Mouse (Mus musculus) right cerebral cortex, postnatal 25 days (tissue): ENCODE results near the gene Tln1.

Experiments used
- DNase-seq: peaks from one replicate; pipeline ENCODE4 v3.0.0; 2022

The Tln1 gene

GRCm38 (mm10) chr4:43546375-43547047, 16.0 kb downstream of the Tln1 start:
- no peak for DNase-seq

- DNase-seq: no peak
Observed at GRCm38 (mm10) chr4:43542044-43542443, 20.4 kb downstream of the Tln1 start.

- DNase-seq: no peak
Observed at GRCm38 (mm10) chr4:43536031-43536430, 26.5 kb downstream of the Tln1 start.

DNA sequence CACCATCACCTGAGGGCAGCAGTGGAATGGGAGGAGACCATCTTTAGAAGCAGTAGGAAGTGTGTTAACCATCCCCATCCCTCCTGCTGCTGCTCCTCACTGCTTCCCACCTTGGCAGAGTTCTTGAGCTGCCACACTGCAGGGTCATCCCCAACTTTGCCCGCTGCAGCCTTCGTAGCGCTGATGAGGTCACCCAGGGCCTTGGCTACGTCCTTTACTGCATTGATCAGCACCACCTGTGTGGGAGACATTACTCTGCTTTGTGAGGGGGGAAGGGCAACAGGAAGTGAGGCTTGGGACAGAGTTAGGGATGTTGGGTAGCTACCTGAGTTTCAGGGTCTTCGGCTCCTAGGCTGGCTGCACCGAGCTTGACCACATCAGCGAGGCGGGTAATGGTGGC, 26.9 kb downstream of the Tln1 start:
- no peak for DNase-seq

- DNase-seq: no peak
Observed at GRCm38 (mm10) chr4:43533270-43533669, 29.2 kb downstream of the Tln1 start.

- peak; percentile 52 for DNase-seq
Observed at GRCm38 (mm10) chr4:43530581-43530980, 31.9 kb downstream of the Tln1 start.

DNA sequence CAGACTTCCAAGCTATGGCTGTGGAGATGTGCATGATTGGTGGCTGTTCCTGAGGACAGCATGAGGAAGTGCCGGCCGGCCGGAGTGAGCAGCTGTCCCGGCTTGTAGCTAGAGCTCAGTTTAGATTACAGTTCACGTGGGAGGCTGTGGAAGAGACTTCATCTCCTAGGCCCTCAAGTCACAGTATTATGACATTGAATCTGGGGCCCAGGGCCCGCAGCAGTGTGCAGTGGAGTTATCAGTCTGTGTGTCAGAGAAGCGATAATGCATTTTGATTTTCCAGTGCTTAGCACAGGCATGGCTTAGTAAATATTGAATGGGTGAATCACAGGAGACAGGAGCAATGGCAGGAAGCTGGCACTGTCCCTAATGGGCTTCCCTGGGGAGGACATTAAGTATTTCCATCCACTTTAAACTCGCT, 32.4 kb downstream of the Tln1 start:
- no peak for DNase-seq

GRCm38 (mm10) chr4:43528487-43528886, 34.0 kb downstream of the Tln1 start:
- no peak for DNase-seq

DNA sequence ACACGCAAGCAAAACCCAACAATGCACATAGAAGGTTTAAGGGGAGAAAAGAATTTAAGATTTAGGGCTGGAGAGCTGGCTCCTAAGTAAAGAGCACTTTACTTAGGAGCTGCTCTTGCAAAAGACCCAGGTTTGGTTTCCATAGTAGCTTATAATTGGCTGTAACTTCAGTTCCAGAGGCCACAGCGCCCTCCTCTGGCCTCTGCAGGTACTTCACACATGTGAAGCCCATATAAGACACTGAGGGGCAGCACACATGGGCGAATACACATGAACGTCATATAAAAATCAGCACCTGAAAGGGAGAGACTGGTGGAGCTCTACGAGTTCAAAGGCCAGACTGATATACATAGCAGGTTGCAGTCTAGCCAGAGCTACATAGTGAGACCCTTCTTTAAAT, 34.6 kb downstream of the Tln1 start:
- no peak for DNase-seq

DNA sequence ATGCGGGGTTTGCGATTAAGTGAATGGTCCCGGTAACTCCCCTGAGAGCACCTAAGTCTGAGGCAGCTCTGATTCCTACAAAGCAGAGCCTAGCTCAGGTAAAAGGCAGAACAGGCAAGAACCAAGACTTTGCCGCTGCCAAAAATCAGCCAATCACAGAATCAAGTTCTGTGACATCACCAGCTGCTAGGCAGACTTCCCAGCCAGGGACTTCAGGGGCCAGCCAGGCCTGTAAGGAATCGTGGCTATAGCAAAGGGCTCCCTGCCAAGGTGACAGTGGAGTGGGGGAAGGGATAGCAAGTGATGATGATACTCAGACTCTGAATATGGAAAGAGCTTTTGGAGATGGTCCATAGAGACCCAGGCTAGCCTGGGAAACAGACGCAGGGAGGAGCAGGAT, 42.5 kb downstream of the Tln1 start:
- peak; percentile 83 for DNase-seq

- DNase-seq: no peak
Observed at GRCm38 (mm10) chr4:43519551-43519950, 42.9 kb downstream of the Tln1 start.

- DNase-seq: no peak
Observed at GRCm38 (mm10) chr4:43515764-43516708, 46.5 kb downstream of the Tln1 start.

- DNase-seq: no peak
Observed at GRCm38 (mm10) chr4:43513791-43514190, 48.7 kb downstream of the Tln1 start.

DNA sequence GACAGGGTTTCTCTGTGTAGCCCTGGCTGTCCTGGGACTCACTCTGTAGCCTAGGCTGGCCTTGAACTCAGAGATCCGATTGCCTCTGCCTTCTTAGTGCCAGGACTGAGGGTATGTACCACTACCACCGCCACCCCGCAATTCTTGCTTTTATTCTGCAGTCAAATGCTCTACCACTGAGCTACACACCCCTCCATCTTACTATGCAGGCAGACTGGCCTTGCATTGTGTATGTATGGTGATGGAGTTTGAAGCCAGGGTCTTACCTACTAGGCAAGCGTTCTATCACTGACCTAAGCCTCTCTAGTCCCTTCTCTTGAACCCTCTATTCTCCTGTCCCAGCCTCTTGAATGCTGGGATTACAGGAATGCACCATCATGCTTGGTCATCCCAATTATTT, 49.2 kb downstream of the Tln1 start:
- DNase-seq: no peak

DNA sequence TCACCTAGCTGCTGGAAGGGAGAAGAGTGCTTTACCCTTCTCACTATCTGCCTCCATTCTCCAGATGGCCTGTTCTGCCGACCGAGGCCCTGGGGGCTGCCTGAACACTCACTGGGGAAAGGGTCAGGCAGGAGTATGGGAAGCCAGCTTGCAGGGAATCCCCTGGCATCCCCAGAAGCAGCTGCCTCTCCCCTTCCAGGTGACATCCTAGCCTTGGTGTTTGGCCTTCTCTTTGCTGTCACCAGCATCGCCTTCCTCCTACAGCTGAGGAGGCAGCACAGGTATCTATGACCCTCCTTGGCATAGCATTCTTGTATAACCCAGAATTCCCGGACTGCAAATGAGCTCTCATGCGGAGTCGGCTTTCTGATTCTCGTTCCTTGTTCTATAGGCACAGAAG, 49.8 kb downstream of the Tln1 start:
- no peak for DNase-seq

DNA sequence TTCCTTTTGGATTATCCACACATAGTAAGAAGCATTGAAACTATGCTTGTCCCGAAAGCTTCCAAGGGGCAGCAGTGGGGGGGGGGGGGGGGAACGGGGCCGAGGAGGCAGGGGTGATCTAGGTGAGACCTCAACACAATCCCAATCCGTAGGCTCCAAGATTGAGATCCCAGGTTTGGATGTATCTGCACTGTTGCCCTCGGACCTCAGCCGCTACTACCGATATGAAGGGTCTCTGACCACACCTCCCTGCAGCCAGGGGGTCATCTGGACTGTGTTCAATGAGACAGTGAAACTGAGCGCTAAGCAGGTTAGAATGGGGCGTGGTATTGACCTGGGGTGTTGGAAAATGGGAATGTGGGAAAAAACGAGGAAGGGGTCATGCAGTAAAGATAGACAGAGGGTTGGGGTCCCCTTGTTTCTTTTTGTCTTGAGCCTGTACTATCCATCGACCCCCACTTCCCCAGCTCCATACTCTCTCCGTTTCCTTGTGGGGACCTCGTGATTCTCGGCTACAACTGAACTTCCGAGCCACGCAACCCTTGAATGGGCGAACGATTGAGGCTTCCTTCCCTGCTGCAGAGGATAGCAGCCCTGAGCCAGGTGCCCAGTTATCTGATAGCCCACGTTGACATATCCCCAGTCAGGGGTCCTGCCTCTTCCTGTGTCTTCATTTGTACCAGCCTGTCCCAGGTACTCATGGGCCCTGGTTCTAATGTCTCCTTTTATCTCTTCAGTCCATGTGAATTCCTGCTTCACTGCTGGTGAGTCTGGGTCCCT, 50.6 kb downstream of the Tln1 start:
- DNase-seq: no peak

DNA sequence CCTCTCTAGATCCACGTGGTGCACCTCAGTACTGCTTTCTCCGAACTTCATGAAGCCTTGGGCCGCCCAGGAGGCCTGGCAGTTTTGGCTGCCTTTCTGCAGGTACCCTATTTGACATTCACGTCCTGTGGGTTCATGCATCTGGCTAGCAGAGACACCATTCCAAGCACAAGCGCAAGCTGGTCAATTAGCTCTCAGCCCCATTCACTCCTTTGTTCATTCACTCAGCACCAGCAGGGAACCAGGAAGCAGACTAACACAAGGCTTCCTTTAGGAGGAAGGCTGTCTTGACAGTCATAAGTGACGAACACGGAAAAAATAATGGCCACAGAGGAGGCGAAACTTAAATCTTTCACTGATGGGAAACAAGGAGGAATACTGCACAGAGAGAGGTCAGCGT, 53.4 kb downstream of the Tln1 start:
- no peak for DNase-seq

DNA sequence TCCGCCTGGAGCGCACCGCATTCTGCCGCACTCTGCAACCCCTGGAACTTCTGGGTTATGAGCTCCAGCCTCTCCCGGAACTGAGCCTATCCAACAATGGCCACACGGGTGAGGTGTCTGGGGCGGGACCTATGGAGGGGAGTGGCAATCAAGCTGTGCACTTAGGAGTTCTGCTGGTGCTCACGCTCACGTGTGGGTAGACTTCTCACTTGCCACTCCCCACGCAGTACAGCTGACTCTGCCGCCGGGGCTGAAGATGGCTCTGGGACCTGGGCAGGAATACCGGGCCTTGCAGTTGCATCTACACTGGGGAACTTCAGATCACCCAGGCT, 53.9 kb downstream of the Tln1 start:
- no peak for DNase-seq

GRCm38 (mm10) chr4:43507938-43508665, 54.4 kb downstream of the Tln1 start:
- DNase-seq: no peak

- DNase-seq: no peak
Observed at GRCm38 (mm10) chr4:43506536-43507185, 55.8 kb downstream of the Tln1 start, which contains the start of gene Car9. Gene Car9, plus strand, starts transcription at chr4:43506966.

- no peak for DNase-seq
Observed at GRCm38 (mm10) chr4:43506074-43506473, 56.4 kb downstream of the Tln1 start.

- no peak for DNase-seq
Observed at GRCm38 (mm10) chr4:43504269-43504668, 58.2 kb downstream of the Tln1 start.
